Mouse (Mus musculus): ENCODE data around the gene Tspan12.

- TF ChIP-seq CTCF (IDR thresholded peaks at IDR 0.05; ENCODE audit: low read depth, low read length): no peak
- no peak for TF ChIP-seq POLR2A (IDR thresholded peaks at IDR 0.05; ENCODE audit: insufficient read depth, low read length)
- no peak for TF ChIP-seq EP300 (IDR thresholded peaks at IDR 0.05; ENCODE audit: insufficient read depth, low read depth, low read length)
Measured at GRCm38 (mm10) chr6:21774213-21774916, 78.0 kb downstream of the Tspan12 start.
